Mouse (Mus musculus) forebrain, embryonic 13.5 days (tissue): ENCODE results near the gene Fez1. TPM values are rescaled to one million over a fixed set of nuclear protein-coding genes. Genes with fewer than 3 reads are reported as not detected.

ENCODE experiments used
- ATAC-seq: fragments of 200-750 bp; cut with Nextera tagmentation; 2 replicates; pipeline ENCODE4 v1.8.0; 2017
- H3K27ac ChIP-seq: fragments of 300-500 bp; sonication (generic); 2 replicates; pipeline ENCODE4 v1.5.1; 2015; ENCODE audit warnings: inconsistent platforms, mild to moderate bottlenecking, moderate library complexity
- H3K27me3 ChIP-seq: fragments of 300-500 bp; sonication (generic); 2 replicates; pipeline ENCODE4 v1.6.1; 2015; ENCODE audit warnings: mild to moderate bottlenecking, inconsistent platforms
- H3K36me3 ChIP-seq: fragments of 300-500 bp; sonication (generic); 2 replicates; pipeline ENCODE4 v1.6.1; 2015; ENCODE audit warnings: mild to moderate bottlenecking, inconsistent platforms; ENCODE audit not compliant: poor library complexity, severe bottlenecking
- H3K4me1 ChIP-seq: fragments of 300-500 bp; sonication (generic); 2 replicates; pipeline ENCODE4 v1.6.1; 2015; ENCODE audit warnings: inconsistent platforms
- H3K4me2 ChIP-seq: fragments of 300-500 bp; sonication (generic); 2 replicates; pipeline ENCODE4 v1.6.1; 2015; ENCODE audit warnings: inconsistent platforms, mild to moderate bottlenecking, moderate library complexity
- H3K4me3 ChIP-seq: fragments of 300-500 bp; sonication (generic); 2 replicates; pipeline ENCODE4 v1.5.1; 2015; ENCODE audit warnings: mild to moderate bottlenecking, inconsistent platforms
- H3K9ac ChIP-seq: fragments of 300-500 bp; sonication (generic); 2 replicates; pipeline ENCODE4 v1.6.1; 2015; ENCODE audit warnings: mild to moderate bottlenecking, inconsistent platforms
- H3K9me3 ChIP-seq: fragments of 300-500 bp; sonication (generic); replicated peaks from 2 replicates; pipeline ENCODE4 v1.6.1; 2016; ENCODE audit warnings: inconsistent platforms
- WGBS: fragments of 180-500 bp; shearing (Covaris S2); methylation state at CpG from one replicate; pipeline ENCODE4 v1.1.7; 2015; 5-methylcytosine and 5-hydroxymethylcytosine counted together
- polyA plus RNA-seq: library from polyadenylated mRNA; unstranded; fragments of >200 nt; fragmentation: Nextera tagmentation; extraction: Ambion mirVana; gene quantifications from 2 replicates; pipeline ENCODE4 v1.2.1, GENCODE M21; 2015

Fez1 gene
- polyA plus RNA-seq, 1 experiment from 2014 or later = 601 TPM

DNA sequence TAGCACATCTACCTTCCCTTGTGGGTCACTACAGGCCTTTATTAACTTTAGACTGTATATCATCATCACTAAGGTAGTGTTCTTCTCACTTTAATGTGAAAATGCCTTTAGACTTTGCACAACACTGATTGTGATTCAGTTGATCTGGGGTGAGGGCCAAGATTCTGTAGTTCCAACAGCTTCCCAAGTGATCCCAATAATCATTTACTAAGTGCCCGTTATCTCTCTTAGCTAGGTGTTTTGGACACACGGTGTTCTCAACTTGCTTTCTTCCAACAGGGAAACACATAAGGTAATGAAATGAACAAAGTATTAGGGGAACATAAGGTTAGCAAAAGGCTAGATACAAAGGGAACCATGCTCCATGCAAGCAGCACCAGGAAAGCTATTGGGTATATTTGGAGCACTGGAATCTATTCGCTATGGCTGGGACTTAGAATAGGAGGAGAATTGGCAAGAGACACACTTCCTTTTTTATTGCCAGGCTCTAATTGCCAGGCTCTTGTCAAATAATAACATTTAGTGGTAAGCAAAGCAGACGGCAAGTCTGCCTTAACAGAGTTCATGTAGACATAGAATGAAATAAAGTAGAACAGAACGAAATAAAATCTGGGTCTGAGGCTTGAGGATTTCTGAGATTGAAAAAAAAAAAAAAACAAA is 13.4 kb upstream of the Fez1 start:
- Histone ChIP-seq H3K27me3 (no peaks in the 10 kb centered on the region), H3K4me2 (no peak overlapping the region), H3K27ac (no peak overlapping the region), H3K4me3 (no peak overlapping the region), H3K9me3 (no peaks in the 10 kb centered on the region), H3K36me3 (no peaks in the 10 kb centered on the region), H3K4me1 (no peaks in the 10 kb centered on the region), H3K9ac (no peak overlapping the region)
- no peak for ATAC-seq
- WGBS = 74% methylated on average over 5 of the region's 5 CpGs

DNA sequence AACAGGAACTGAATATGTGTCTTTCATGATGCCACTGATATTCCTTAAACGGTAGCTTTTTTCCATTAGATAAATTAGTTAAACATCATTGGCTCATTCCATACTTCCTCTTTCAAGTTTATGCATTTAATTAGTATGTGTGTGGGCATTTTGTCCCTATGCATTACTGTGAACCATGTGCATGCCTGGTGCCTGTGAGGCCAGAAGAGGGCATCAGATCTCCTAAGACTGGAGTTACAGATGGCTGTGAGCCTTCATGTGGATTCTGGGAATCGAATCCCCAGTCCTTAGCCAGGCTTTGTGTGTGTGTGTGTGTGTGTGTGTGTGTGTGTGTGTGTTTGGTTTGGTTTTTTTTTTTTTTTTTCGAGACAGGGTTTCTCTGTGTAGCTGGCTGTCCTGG is 7.2 kb upstream of the Fez1 start:
- H3K4me3 ChIP-seq = no peak overlapping the region
- WGBS = 70% methylated on average over 3 of the region's 3 CpGs

DNA sequence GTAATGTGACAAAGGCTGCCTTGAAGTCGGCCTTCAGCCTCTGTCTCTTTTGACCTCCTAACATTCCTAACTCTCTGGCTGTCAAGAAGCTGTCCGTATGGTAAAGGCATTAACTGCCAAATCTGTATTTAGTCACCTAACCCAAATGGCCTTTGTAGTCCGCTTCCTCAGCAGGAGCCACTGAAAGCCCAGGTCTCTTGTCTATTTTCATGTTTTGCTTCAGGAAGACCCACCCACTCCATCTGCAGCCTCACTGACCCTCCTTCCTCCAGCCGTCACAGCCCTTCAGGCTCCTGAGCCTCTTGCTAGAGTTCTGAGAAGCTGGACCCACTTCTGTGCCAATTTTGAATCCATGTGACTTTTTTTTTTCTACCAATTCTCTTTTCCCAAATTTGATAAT is 2.8 kb upstream of the Fez1 start:
- Histone ChIP-seq H3K4me1 (peaks cover 16% of the 10 kb centered on the region), H3K27me3 (no peaks in the 10 kb centered on the region), H3K4me2 (no peak overlapping the region), H3K9ac (no peak overlapping the region), H3K4me3 (no peak overlapping the region), H3K27ac (no peak overlapping the region), H3K36me3 (no peaks in the 10 kb centered on the region), H3K9me3 (no peaks in the 10 kb centered on the region)
- WGBS = 63% methylated on average over 4 of the region's 4 CpGs
- no peak for ATAC-seq

More for the DNA sequence above, 7.2 kb upstream of the Fez1 start:
- Histone ChIP-seq H3K36me3 (no peaks in the 10 kb centered on the region), H3K9me3 (no peaks in the 10 kb centered on the region), H3K4me1 (no peaks in the 10 kb centered on the region), H3K27ac (no peak overlapping the region), H3K9ac (no peak overlapping the region), H3K27me3 (no peaks in the 10 kb centered on the region), H3K4me2 (no peak overlapping the region)
- no peak for ATAC-seq

DNA sequence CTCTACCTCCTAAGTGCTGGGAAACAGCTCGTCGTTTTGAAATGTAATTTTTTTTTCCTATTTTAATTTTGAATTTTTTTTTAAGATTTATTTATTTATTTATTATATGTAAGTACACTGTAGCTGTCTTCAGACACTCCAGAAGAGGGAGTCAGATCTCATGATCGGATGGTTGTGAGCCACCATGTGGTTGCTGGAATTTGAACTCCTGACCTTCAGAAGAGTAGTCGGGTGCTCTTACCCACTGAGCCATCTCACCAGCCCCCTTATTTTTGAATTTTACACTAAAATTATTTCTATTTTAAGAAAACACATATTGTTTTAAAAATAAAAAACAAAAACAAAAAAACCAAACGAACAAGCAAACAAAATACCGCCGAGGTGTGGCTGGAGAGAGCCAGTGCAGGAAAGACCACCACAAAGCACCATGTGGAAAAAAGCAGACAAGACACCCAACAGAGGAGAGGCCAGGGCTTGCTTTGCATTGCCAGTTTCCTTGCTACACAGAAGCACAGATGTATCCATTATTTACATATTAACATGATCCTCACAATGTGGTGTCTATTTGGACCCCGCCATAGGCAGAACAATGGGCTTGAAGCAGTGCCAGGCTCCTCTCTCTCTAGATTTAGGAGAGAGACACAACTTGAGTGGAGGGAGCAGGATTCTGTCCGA is 558 bp upstream of the Fez1 start:
- Histone ChIP-seq H3K4me2 (peak overlapping the region; percentile 65), H3K9me3 (no peaks in the 10 kb centered on the region), H3K36me3 (no peaks in the 10 kb centered on the region), H3K27me3 (no peaks in the 10 kb centered on the region), H3K27ac (peak overlapping the region; percentile 99), H3K4me1 (peaks cover 22% of the 10 kb centered on the region), H3K9ac (peak overlapping the region; percentile 66; the same call in 1 of the 2 replicates), H3K4me3 (peak overlapping the region; percentile 36)
- peak; percentile 86 for ATAC-seq
- WGBS = 18% methylated on average over 9 of the region's 9 CpGs

DNA sequence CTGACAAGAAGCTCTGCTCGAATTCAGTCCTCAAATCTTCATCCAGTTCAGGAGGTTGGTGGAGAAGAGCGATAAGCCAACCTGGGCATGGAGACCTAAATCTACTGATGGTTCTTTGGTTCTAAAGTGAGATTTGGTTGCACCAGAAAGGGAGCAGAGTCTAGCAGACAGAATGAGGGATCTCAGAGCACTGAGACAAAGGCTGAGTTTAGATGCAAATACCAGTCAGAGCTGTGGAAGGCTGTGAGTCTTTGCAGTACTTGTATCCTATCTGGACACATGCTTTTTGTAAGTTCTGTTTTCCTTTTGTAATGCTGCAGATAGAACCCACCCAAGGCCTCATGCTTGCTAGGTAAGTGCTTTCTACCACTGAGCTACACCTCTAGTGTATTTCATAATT is 360 bp downstream of the Fez1 start:
- H3K4me3 ChIP-seq = peak overlapping the region; percentile 36
- no peaks in the 10 kb centered on the region for H3K36me3 ChIP-seq
- ATAC-seq = peak; percentile 55
- no peaks in the 10 kb centered on the region for H3K27me3 ChIP-seq
- H3K4me1 ChIP-seq = peaks cover 30% of the 10 kb centered on the region
- 2% methylated on average over 2 of the region's 2 CpGs for WGBS
- H3K9me3 ChIP-seq = no peaks in the 10 kb centered on the region
- H3K27ac ChIP-seq = peak overlapping the region; percentile 99
- peak overlapping the region; percentile 66 for H3K9ac ChIP-seq
- H3K4me2 ChIP-seq = peak overlapping the region; percentile 65

DNA sequence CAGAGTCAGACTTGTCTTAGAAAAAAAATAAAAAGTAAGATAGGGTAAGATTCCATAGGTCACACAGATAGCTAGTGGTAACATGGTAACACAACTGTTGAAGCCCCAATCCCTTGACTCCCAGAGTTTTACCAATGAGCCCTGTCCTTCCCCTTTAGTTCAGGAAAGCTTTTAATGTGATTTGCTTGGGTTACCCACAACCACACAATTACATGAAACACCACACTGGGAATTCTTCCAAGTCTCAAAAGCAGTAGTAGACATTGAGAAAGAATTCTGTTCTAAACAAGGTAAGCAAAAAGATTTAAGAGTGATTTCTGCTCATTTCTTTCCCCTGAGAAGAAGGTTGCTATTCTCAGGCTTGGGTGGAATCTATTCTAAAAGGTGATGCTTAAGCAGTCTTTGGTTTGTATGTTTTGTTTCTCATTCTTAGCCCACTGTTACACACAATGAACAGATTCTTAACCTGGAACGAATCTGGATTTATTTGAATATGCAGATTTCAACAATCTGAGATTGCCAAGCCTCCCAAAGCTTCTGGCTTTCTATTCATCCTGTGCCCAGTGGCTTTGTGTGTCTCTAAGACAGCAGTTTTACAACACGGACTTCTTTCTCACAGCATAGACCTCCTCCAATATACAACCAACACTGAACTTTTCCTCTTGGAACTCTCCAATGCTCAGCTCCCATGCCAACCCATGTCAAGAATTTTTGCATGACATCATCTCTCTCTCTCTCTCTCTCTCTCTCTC is 5.1 kb downstream of the Fez1 start:
- Histone ChIP-seq H3K4me3 (no peak overlapping the region), H3K4me1 (peaks cover 35% of the 10 kb centered on the region), H3K9me3 (no peaks in the 10 kb centered on the region), H3K9ac (no peak overlapping the region), H3K27me3 (no peaks in the 10 kb centered on the region), H3K27ac (peak overlapping the region; percentile 61), H3K4me2 (no peak overlapping the region), H3K36me3 (no peaks in the 10 kb centered on the region)
- ATAC-seq = 0 out of 2 replicates have a peak, but pooled peaks have one; percentile 41
- 34% methylated on average over 2 of the region's 2 CpGs for WGBS

DNA sequence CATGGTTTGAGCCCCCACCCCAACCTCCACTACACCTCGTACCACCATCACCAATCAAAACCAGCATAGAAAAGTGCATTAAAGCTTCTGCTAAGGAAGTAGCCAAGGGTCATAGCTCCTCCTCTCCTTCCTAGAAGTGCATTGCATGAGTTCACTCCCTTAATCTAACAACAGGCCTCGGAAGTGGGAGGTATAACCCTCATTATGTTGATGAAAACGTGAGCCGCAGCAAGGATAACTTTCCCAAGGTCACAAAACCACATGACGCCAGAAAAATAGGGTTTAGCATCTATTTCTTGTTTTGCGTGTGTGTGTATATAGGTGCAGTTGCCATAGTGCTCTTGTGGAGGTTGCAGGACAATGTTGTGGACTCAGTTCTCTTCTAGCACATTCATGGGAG is 9.7 kb downstream of the Fez1 start:
- Histone ChIP-seq H3K9ac (no peak overlapping the region), H3K36me3 (peaks cover 11% of the 10 kb centered on the region), H3K4me1 (peaks cover 38% of the 10 kb centered on the region), H3K9me3 (no peaks in the 10 kb centered on the region), H3K4me2 (no peak overlapping the region), H3K4me3 (no peak overlapping the region), H3K27me3 (no peaks in the 10 kb centered on the region), H3K27ac (no peak overlapping the region)
- no peak for ATAC-seq
- 75% methylated on average over 6 of the region's 6 CpGs for WGBS

DNA sequence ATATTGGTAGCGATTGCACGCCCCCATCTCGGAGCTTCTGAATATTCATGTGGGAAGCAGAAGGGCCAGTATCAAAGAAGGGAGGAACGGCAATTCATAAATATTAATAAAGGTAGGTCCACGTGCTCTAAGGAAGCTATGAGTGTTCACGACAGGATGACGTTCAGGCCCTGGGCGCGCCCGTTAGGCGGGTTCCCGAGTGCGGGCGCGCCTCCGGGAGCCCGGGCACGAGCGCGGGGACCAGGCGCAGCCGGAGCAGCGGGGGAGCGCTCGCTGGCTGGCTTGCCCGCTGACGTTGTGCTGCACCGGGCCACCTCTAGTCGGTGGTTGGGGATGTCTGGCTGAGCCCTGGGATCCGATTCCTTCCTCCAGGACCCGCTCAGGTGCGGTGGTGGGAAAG is 10.9 kb downstream of the Fez1 start:
- Histone ChIP-seq H3K9ac (peak overlapping the region; percentile 92), H3K36me3 (peaks cover 13% of the 10 kb centered on the region), H3K4me2 (peak overlapping the region; percentile 84), H3K27me3 (no peaks in the 10 kb centered on the region), H3K4me1 (peaks cover 32% of the 10 kb centered on the region), H3K9me3 (no peaks in the 10 kb centered on the region), H3K4me3 (peak overlapping the region; percentile 76), H3K27ac (peak overlapping the region; percentile 98)
- WGBS = under 1% methylated on average over 32 of the region's 32 CpGs
- peak; percentile 94 for ATAC-seq

DNA sequence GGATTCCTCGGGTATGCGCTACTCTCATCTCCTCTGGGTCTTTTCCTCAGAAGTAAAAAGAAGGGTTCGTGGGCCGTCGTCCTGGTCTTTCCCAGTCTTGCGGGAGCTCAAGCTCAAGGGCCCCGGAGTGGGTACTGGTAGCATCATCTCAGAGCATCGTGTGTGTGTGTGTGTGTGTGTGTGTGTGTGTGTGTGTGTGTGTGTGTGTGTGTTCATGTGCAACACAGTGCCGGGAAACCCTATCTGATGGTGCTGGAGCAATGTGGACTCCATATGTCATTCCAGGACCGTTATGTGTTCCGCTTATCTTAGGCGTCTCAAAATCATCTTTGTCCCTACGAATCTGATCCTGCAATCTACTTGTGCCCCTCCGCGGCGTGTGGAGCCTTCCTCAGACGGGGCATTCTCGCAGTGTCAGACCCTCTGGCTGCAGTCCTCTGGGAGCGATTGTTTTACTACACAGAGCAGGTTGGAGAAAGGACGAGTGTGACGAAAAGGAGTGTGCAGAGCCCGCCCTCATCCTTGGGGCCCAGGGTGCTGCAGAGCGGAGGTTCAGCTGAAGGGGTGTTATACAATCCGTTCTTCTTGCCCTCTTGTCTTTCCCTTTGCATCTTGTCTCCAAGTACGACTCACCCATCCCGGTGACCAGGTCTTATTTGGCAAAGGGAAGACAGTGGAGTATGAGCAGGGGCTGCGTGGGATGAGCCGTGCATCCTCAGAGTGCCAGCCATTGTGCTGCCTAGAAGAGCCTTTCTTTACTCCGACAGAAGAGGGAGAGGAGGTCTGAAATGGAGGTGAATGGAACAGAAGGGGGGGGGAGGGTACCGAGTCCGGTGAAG is 11.6 kb downstream of the Fez1 start:
- peak overlapping the region; percentile 92 for H3K9ac ChIP-seq
- peak overlapping the region; percentile 84 for H3K4me2 ChIP-seq
- peaks cover 38% of the 10 kb centered on the region for H3K4me1 ChIP-seq
- under 1% methylated on average over 30 of the region's 31 CpGs for WGBS
- peaks cover 18% of the 10 kb centered on the region for H3K36me3 ChIP-seq
- peak overlapping the region; percentile 76 for H3K4me3 ChIP-seq
- no peaks in the 10 kb centered on the region for H3K9me3 ChIP-seq
- H3K27me3 ChIP-seq = no peaks in the 10 kb centered on the region
- peak; percentile 78 for ATAC-seq
- H3K27ac ChIP-seq = peak overlapping the region; percentile 98

DNA sequence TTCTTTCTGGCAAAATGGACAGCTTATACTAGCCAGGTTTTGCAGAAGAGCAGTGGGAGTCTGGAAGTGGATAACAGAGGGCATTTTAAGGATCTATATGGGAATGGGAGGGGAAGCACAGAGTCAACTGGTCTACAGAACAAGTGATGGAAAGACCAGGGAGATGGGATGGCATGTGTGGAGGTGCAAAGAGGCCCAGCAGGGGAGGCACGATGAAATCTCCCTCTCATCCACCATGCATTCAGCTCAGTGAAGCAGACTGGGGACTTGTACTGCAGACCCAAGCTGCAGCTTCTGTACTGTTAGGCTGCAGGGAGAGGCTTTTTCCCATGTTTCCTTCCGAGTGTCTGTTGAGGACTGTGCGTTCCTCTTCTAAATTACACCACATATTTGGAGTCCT is 12.2 kb downstream of the Fez1 start:
- Histone ChIP-seq H3K4me1 (peaks cover 39% of the 10 kb centered on the region), H3K4me3 (peak overlapping the region; percentile 76), H3K9me3 (no peaks in the 10 kb centered on the region), H3K36me3 (peaks cover 20% of the 10 kb centered on the region), H3K9ac (peak overlapping the region; percentile 92), H3K27ac (peak overlapping the region; percentile 98), H3K27me3 (no peaks in the 10 kb centered on the region), H3K4me2 (peak overlapping the region; percentile 84)
- ATAC-seq = peak; percentile 25
- 3% methylated on average over 3 of the region's 3 CpGs for WGBS

DNA sequence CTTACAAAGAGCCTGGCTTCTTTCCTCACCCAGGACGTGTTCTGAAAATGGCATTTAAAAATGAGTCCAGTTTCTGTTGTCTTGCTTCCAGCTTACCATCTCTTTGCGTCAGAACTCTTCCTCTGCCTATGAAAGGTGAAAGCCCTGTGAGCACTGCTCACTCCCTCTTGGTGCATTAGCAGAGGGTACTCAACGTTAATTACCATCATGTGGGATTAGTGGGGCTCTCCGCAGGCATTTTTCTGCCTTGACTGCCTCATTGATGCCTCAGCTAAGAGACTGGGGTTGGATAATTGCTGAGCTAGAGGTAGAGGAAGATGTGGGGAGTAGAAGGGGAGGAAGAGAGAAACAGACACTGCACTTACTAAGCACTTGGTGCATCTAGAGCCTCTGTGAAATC is 24.7 kb downstream of the Fez1 start:
- Histone ChIP-seq H3K36me3 (peaks cover 81% of the 10 kb centered on the region), H3K9me3 (no peaks in the 10 kb centered on the region), H3K27ac (no peak overlapping the region), H3K27me3 (no peaks in the 10 kb centered on the region), H3K4me2 (no peak overlapping the region), H3K4me3 (no peak overlapping the region), H3K4me1 (no peaks in the 10 kb centered on the region), H3K9ac (no peak overlapping the region)
- no peak for ATAC-seq
- WGBS = 19% methylated on average over 4 of the region's 4 CpGs
